Mouse (Mus musculus): ENCODE measurements around the gene Nrg4. TPM values are rescaled to one million over a fixed set of nuclear protein-coding genes. Genes with fewer than 3 reads are reported as not detected.
"Not testable (repeated sequence)": the region's sequence is repeated elsewhere in the genome, so short reads cannot be mapped to it uniquely, and the experiment has no call there.

The Nrg4 gene
- polyA plus RNA-seq, 1 experiment, result 0.19 TPM

DNA sequence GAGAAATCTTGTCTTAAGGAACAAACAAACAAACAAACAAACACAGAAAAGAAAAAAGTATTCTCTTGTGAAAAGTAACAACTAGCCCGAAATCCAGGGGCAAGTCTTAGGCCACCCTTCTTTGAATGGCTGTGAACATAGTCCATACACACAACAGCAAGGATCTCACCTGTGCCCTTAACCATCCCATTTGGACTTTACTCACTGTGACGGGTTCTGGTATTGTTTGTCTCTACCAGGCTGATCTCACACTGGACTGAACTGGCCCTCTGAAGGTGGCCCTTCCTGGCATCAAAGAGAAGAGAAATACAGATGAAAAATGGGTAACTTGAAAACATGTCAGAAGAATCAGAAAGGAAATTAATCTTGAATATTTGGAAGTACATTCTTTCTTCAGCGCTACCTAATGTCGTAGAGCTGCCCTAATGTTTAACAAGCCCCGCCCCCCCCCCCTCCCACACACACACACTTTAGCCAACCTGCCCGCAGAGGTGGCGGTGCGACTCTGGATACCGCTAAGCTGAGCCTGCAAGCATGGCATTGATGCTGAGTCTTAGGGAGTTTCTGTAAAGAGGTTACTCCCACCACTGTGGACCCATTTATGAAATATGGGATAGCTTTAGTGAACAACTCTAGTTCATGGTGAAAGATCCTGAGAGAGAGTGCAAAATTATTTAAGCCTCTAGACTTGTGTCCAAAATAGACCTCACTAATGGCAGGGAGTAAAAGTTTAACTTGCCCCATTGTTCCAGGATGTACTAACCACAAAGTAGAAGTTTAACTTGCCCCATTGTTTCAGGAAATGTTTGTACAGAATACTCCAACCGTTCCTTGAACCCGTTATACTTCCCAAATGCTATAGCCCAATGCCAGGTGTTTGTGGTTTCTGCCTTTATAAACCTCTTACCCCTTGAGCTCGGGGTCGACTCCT is 90.1 kb downstream of the Nrg4 start:
- TF ChIP-seq POLR2AphosphoS2 (IDR thresholded peaks at IDR 0.05; ENCODE audit: insufficient read length, low read depth) (no peak), MYOG (IDR thresholded peaks at IDR 0.05; ENCODE audit: control insufficient read depth in 1 of 3, insufficient read depth in 1 of 3, insufficient read length in 2 of 3, low read depth in 2 of 3) (no peak), TCF3 (IDR thresholded peaks at IDR 0.05; ENCODE audit: insufficient read length, low read depth) (no peak), MYOD1 (IDR thresholded peaks at IDR 0.05; ENCODE audit: control insufficient read depth in 1 of 3, insufficient read length in 2 of 3, low read depth in 2 of 3) (no peak), E2F4 (IDR thresholded peaks at IDR 0.05; ENCODE audit: insufficient read depth) (no peak), TCF12 (IDR thresholded peaks at IDR 0.05; ENCODE audit: insufficient read depth, poor library complexity, severe bottlenecking) (no peak), SRF (IDR thresholded peaks at IDR 0.05; ENCODE audit: control insufficient read depth, insufficient read length, low read depth) (no peak), MAX (IDR thresholded peaks at IDR 0.05; ENCODE audit: low read depth) (no peak), CEBPB (IDR thresholded peaks at IDR 0.05; ENCODE audit: insufficient read depth, poor library complexity, severe bottlenecking) (no peak), USF1 (IDR thresholded peaks at IDR 0.05; ENCODE audit: low read depth) (no peak), POLR2A (IDR thresholded peaks at IDR 0.05; ENCODE audit: insufficient read length, low read depth) (no peak), REST (IDR thresholded peaks at IDR 0.05; ENCODE audit: insufficient read depth, insufficient read length) (no peak)
- no peaks in the 10 kb centered on the region for H3K79me2 ChIP-seq (ENCODE audit: control insufficient read depth, insufficient read depth)

GRCm38 (mm10) chr9:55233076-55233475 is 93.6 kb downstream of the Nrg4 start:
- H3K36me3 ChIP-seq (ENCODE audit: control insufficient read depth, insufficient read depth), result not testable (repeated sequence)

More for the DNA sequence above, 90.1 kb downstream of the Nrg4 start:
- no peak overlapping the region for H3ac ChIP-seq (ENCODE audit: control insufficient read depth, insufficient read length)
- H3K4me3 ChIP-seq, result no peak overlapping the region
- H3K4me2 ChIP-seq (ENCODE audit: low read depth), result no peak overlapping the region
- H3K36me3 ChIP-seq (ENCODE audit: control insufficient read depth, insufficient read depth), result no peaks in the 10 kb centered on the region
- H3K27me3 ChIP-seq (ENCODE audit: control insufficient read depth, insufficient read depth, insufficient read length), result peaks cover 14% of the 10 kb centered on the region

GRCm38 (mm10) chr9:55232586-55232985 is 94.1 kb downstream of the Nrg4 start:
- no peaks in the 10 kb centered on the region for H3K79me2 ChIP-seq (ENCODE audit: control insufficient read depth, insufficient read depth)
- peaks cover 3% of the 10 kb centered on the region for H3K27me3 ChIP-seq (ENCODE audit: control insufficient read depth, insufficient read depth, insufficient read length)
- H3K4me3 ChIP-seq, result no peak overlapping the region
- H3ac ChIP-seq (ENCODE audit: control insufficient read depth, insufficient read length), result no peak overlapping the region
- no peak overlapping the region for H3K4me2 ChIP-seq (ENCODE audit: low read depth)
- H3K36me3 ChIP-seq (ENCODE audit: control insufficient read depth, insufficient read depth), result no peaks in the 10 kb centered on the region
- TF ChIP-seq POLR2AphosphoS2 (IDR thresholded peaks at IDR 0.05; ENCODE audit: insufficient read length, low read depth) (no peak), MAX (IDR thresholded peaks at IDR 0.05; ENCODE audit: low read depth) (no peak), TCF3 (IDR thresholded peaks at IDR 0.05; ENCODE audit: insufficient read length, low read depth) (no peak), POLR2A (IDR thresholded peaks at IDR 0.05; ENCODE audit: insufficient read length, low read depth) (no peak), CEBPB (IDR thresholded peaks at IDR 0.05; ENCODE audit: insufficient read depth, poor library complexity, severe bottlenecking) (no peak), E2F4 (IDR thresholded peaks at IDR 0.05; ENCODE audit: insufficient read depth) (no peak), MYOG (IDR thresholded peaks at IDR 0.05; ENCODE audit: control insufficient read depth in 1 of 3, insufficient read depth in 1 of 3, insufficient read length in 2 of 3, low read depth in 2 of 3) (no peak), TCF12 (IDR thresholded peaks at IDR 0.05; ENCODE audit: insufficient read depth, poor library complexity, severe bottlenecking) (no peak), MYOD1 (IDR thresholded peaks at IDR 0.05; ENCODE audit: control insufficient read depth in 1 of 3, insufficient read length in 2 of 3, low read depth in 2 of 3) (no peak), USF1 (IDR thresholded peaks at IDR 0.05; ENCODE audit: low read depth) (no peak), REST (IDR thresholded peaks at IDR 0.05; ENCODE audit: insufficient read depth, insufficient read length) (no peak), SRF (IDR thresholded peaks at IDR 0.05; ENCODE audit: control insufficient read depth, insufficient read length, low read depth) (no peak)

More at GRCm38 (mm10) chr9:55233076-55233475, 93.6 kb downstream of the Nrg4 start:
- H3ac ChIP-seq (ENCODE audit: control insufficient read depth, insufficient read length); H3K79me2 ChIP-seq (ENCODE audit: control insufficient read depth, insufficient read depth); H3K27me3 ChIP-seq (ENCODE audit: control insufficient read depth, insufficient read depth, insufficient read length); H3K4me3 ChIP-seq; H3K4me2 ChIP-seq (ENCODE audit: low read depth): not testable (repeated sequence)

- Histone ChIP-seq H3K36me3 (ENCODE audit: control insufficient read depth, insufficient read depth) (no peaks in the 10 kb centered on the region), H3ac (ENCODE audit: control insufficient read depth, insufficient read length) (no peak overlapping the region), H3K27me3 (ENCODE audit: control insufficient read depth, insufficient read depth, insufficient read length) (peaks cover 3% of the 10 kb centered on the region), H3K4me3 (no peak overlapping the region), H3K4me2 (ENCODE audit: low read depth) (no peak overlapping the region), H3K79me2 (ENCODE audit: control insufficient read depth, insufficient read depth) (no peaks in the 10 kb centered on the region)
- no peak for TF ChIP-seq MYOD1 (IDR thresholded peaks at IDR 0.05; ENCODE audit: control insufficient read depth in 1 of 3, insufficient read length in 2 of 3, low read depth in 2 of 3)
These were observed 94.5 kb downstream of the Nrg4 start for GRCm38 (mm10) chr9:55232110-55232509.

GRCm38 (mm10) chr9:55231544-55231943 is 95.1 kb downstream of the Nrg4 start:
- Histone ChIP-seq H3K79me2 (ENCODE audit: control insufficient read depth, insufficient read depth) (no peaks in the 10 kb centered on the region), H3K36me3 (ENCODE audit: control insufficient read depth, insufficient read depth) (no peaks in the 10 kb centered on the region), H3K4me2 (ENCODE audit: low read depth) (no peak overlapping the region), H3K27me3 (ENCODE audit: control insufficient read depth, insufficient read depth, insufficient read length) (peaks cover 3% of the 10 kb centered on the region), H3K4me3 (no peak overlapping the region), H3ac (ENCODE audit: control insufficient read depth, insufficient read length) (no peak overlapping the region)
- no peak for TF ChIP-seq POLR2A (IDR thresholded peaks at IDR 0.05; ENCODE audit: insufficient read length, low read depth)
- TF ChIP-seq MYOG (IDR thresholded peaks at IDR 0.05; ENCODE audit: control insufficient read depth in 1 of 3, insufficient read depth in 1 of 3, insufficient read length in 2 of 3, low read depth in 2 of 3), result no peak
- TF ChIP-seq MYOD1 (IDR thresholded peaks at IDR 0.05; ENCODE audit: control insufficient read depth in 1 of 3, insufficient read length in 2 of 3, low read depth in 2 of 3), result no peak
- TF ChIP-seq USF1 (IDR thresholded peaks at IDR 0.05; ENCODE audit: low read depth), result no peak
- TF ChIP-seq TCF3 (IDR thresholded peaks at IDR 0.05; ENCODE audit: insufficient read length, low read depth), result no peak
- TF ChIP-seq CEBPB (IDR thresholded peaks at IDR 0.05; ENCODE audit: insufficient read depth, poor library complexity, severe bottlenecking), result no peak
- TF ChIP-seq TCF12 (IDR thresholded peaks at IDR 0.05; ENCODE audit: insufficient read depth, poor library complexity, severe bottlenecking), result no peak
- no peak for TF ChIP-seq MAX (IDR thresholded peaks at IDR 0.05; ENCODE audit: low read depth)
- no peak for TF ChIP-seq SRF (IDR thresholded peaks at IDR 0.05; ENCODE audit: control insufficient read depth, insufficient read length, low read depth)
